Mouse (Mus musculus) myocyte (in vitro differentiated cells): ENCODE measurements at regions not wholly inside any gene's neighbourhood (a gene's known extent, or its start where the extent isn't known, plus 50 kb on each side); places are given as distances from the start of the nearest gene placed in this dataset.

Source experiments
- MYOG ChIP-seq, 3 experiments: IDR thresholded peaks; one replicate each; pipeline ENCODE4 v1.6.1; 2011; ENCODE audit warnings: control low read depth in 2 of 3, low read depth in 2 of 3, mild to moderate bottlenecking in 2 of 3; ENCODE audit not compliant: insufficient read length in 2 of 3, control insufficient read depth in 1 of 3, insufficient read depth in 1 of 3
- POLR2A ChIP-seq: IDR thresholded peaks from one replicate; pipeline ENCODE4 v1.6.1; 2011; ENCODE audit warnings: low read depth, mild to moderate bottlenecking, control low read depth, moderate library complexity; ENCODE audit not compliant: insufficient read length
- POLR2AphosphoS2 ChIP-seq: IDR thresholded peaks from one replicate; pipeline ENCODE4 v1.6.1; 2011; ENCODE audit warnings: low read depth, control low read depth; ENCODE audit not compliant: insufficient read length
- TCF3 ChIP-seq: IDR thresholded peaks from one replicate; pipeline ENCODE4 v1.6.1; 2011; ENCODE audit warnings: low read depth, control low read depth; ENCODE audit not compliant: insufficient read length

- no peak for TF ChIP-seq POLR2A
- no peak for TF ChIP-seq MYOG (IDR thresholded peaks at IDR 0.05; ENCODE audit: control insufficient read depth in 1 of 3, insufficient read depth in 1 of 3, insufficient read length in 2 of 3, low read depth in 2 of 3)
- TF ChIP-seq POLR2AphosphoS2: no peak
- TF ChIP-seq TCF3: no peak
These were observed 135.2 kb downstream of the Utp6 start for GRCm38 (mm10) chr11:79827034-79827433.
